Mouse (Mus musculus) hematopoietic multipotent progenitor cell, adult 10-12 weeks (in vitro differentiated cells): Measurements from ENCODE around the gene Amigo2. TPM values are rescaled to one million over a fixed set of nuclear protein-coding genes. Genes with fewer than 3 reads are reported as not detected.

Experiments used
- polyA plus RNA-seq: library from polyadenylated mRNA; stranded (reverse); fragments of >175 nt; gene quantifications from 2 replicates; pipeline ENCODE4 v1.2.3, GENCODE M21; 2012; ENCODE audit warnings: low replicate concordance

Gene Amigo2
- 1.6 and 2.4 TPM in 2 replicates for polyA plus RNA-seq

DNA sequence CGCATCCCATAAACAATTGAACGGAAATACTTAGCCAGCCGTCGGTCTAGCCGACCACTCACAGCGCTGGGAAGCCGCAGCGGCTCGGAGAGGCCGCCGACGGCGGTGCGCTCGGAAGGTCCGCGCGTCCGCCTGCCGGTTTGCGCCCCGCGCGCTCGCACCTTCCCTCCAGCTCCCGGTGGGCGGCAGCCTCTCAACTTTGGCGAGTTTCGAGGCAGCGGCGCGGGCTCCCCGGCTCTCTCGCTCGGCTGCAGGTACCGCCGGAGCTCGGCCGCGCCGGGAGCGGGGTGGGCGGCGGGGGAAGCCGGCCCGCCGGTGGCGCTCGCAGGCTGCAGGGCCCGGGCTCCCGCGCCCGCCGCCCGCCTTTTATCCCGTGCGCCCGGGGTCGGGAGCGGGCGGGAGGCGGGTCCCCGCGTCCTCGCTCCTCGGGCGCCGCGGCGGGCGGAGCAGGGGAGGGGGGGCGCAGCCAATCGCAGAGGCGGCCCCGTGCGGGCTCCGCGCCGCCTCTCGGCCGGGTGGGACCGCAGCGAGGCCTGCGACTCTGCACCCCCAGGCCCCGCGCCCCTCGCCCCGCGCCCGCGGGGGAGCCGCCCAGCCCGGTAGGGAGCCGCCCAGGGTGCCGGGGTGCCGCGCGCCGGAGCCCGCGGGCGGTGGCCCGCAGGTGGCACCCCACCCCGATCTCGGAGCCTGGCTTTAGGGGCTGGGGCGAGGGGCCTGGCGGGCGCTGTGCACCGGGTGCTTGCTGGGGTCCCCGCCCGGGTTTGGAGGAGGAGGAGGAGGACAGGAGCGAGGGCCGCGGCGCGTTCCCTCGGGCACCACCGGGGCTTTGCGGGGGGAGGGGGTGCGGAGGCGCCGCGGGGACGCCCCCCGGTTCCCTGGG, at the start of gene Amigo2, which contains the start of gene Pced1b:
Amigo2 (minus strand) TSS at position 377 of the 880 bp plus-strand sequence.
Pced1b (plus strand) TSS at position 197 of the 880 bp plus-strand sequence.

Other genes with a start within 250 kb of the Amigo2 start
- not detected in 2 replicates for gene Slc38a4, start 191.3 kb downstream of the Amigo2 start, polyA plus RNA-seq
- gene Pced1b, start 180 bp downstream of the Amigo2 start, polyA plus RNA-seq = 19.7 and 50.1 TPM in 2 replicates